Mouse (Mus musculus) G1E (cell line): ENCODE results near the gene Nat8f1.

Experiments used
- CTCF ChIP-seq: IDR thresholded peaks from 2 replicates; pipeline ENCODE4 v1.5.1; 2012; ENCODE audit warnings: low read depth, low read length, inconsistent platforms, mixed read lengths
- GATA1 ChIP-seq: IDR thresholded peaks from 2 replicates; pipeline ENCODE4 v1.6.1; 2012; ENCODE audit warnings: borderline replicate concordance, low read length, inconsistent platforms, mixed read lengths
- POLR2AphosphoS5 ChIP-seq: IDR thresholded peaks from 2 replicates; pipeline ENCODE4 v1.6.1; 2012; ENCODE audit warnings: low read depth, low read length, inconsistent platforms; ENCODE audit not compliant: insufficient replicate concordance
- TAL1 ChIP-seq: conservative IDR thresholded peaks from 2 replicates; pipeline ENCODE4 v1.6.1; 2012; ENCODE audit warnings: low read depth, low read length, inconsistent platforms, mixed read lengths

- TF ChIP-seq GATA1 (no peak), CTCF (no peak), POLR2AphosphoS5 (no peak), TAL1 (no peak)
Measured at GRCm38 (mm10) chr6:85863840-85864239, 51.6 kb downstream of the Nat8f1 start.
